Mouse (Mus musculus) embryonic fibroblast, embryonic 13.5 days (primary cell): Measurements from ENCODE around the gene Wasf2. TPM values are rescaled to one million over a fixed set of nuclear protein-coding genes. Genes with fewer than 3 reads are reported as not detected.

Experiments
- H3K27ac ChIP-seq: 2 replicates; pipeline ENCODE4 v1.5.1; 2012; ENCODE audit warnings: low read length, control low read depth, inconsistent platforms; ENCODE audit not compliant: insufficient read depth
- H3K4me1 ChIP-seq: 2 replicates; pipeline ENCODE4 v1.6.1; 2011; ENCODE audit warnings: low read length; ENCODE audit not compliant: control insufficient read depth, insufficient read depth
- H3K4me3 ChIP-seq: 2 replicates; pipeline ENCODE4 v1.5.1; 2011; ENCODE audit warnings: mild to moderate bottlenecking, control low read depth, low read length; ENCODE audit not compliant: insufficient read depth
- CTCF ChIP-seq: IDR thresholded peaks from 2 replicates; pipeline ENCODE4 v1.5.1; 2011; ENCODE audit warnings: mild to moderate bottlenecking, control low read depth, low read length, moderate library complexity, borderline replicate concordance; ENCODE audit not compliant: insufficient read depth
- POLR2A ChIP-seq: IDR thresholded peaks from 2 replicates; pipeline ENCODE4 v1.6.1; 2011; ENCODE audit warnings: low read depth, mild to moderate bottlenecking, control low read depth, low read length, moderate library complexity
- polyA plus RNA-seq: library from polyadenylated mRNA; stranded (reverse); fragments of >200 nt; gene quantifications from 2 replicates; pipeline ENCODE4 v1.2.4, GENCODE M21; 2011; ENCODE audit warnings: low read depth; ENCODE audit not compliant: missing spikeins, insufficient read length

The Wasf2 gene
- polyA plus RNA-seq, 1 experiment, result 107 TPM

- Histone ChIP-seq H3K27ac (peak overlapping the region; percentile 92), H3K4me3 (no peak overlapping the region), H3K4me1 (0 out of 2 replicates have a peak, but pooled peaks cover 5% of the 10 kb centered on the region)
- TF ChIP-seq POLR2A, result no peak
Observed at GRCm38 (mm10) chr4:133109335-133109801, 20.9 kb upstream of the Wasf2 start.

GRCm38 (mm10) chr4:133112175-133112838, 18.0 kb upstream of the Wasf2 start:
- H3K4me3 ChIP-seq, result no peak overlapping the region
- H3K27ac ChIP-seq, result peak overlapping the region; percentile 1; the same call in 1 of the 2 replicates
- TF ChIP-seq POLR2A (no peak), CTCF (no peak)
- H3K4me1 ChIP-seq, result peaks cover 6% of the 10 kb centered on the region; the same call in 1 of the 2 replicates

- H3K4me3 ChIP-seq, result no peak overlapping the region
- no peak overlapping the region for H3K27ac ChIP-seq
- TF ChIP-seq POLR2A (no peak), CTCF (no peak)
- H3K4me1 ChIP-seq, result peaks cover 6% of the 10 kb centered on the region; the same call in 1 of the 2 replicates
Observed at GRCm38 (mm10) chr4:133113351-133113882, 16.9 kb upstream of the Wasf2 start.

GRCm38 (mm10) chr4:133114762-133115161, 15.5 kb upstream of the Wasf2 start:
- TF ChIP-seq POLR2A, result no peak
- TF ChIP-seq CTCF, result no peak
- Histone ChIP-seq H3K4me1 (peaks cover 5% of the 10 kb centered on the region; the same call in 1 of the 2 replicates), H3K27ac (no peak overlapping the region), H3K4me3 (no peak overlapping the region)

GRCm38 (mm10) chr4:133115721-133116429, 14.4 kb upstream of the Wasf2 start:
- Histone ChIP-seq H3K27ac (peak overlapping the region; percentile 31; the same call in 1 of the 2 replicates), H3K4me3 (no peak overlapping the region), H3K4me1 (peaks cover 5% of the 10 kb centered on the region; the same call in 1 of the 2 replicates)
- TF ChIP-seq CTCF, result no peak
- TF ChIP-seq POLR2A, result no peak

GRCm38 (mm10) chr4:133116756-133117470, 13.4 kb upstream of the Wasf2 start:
- TF ChIP-seq POLR2A, result peak; percentile 17
- TF ChIP-seq CTCF, result no peak
- no peak overlapping the region for H3K4me3 ChIP-seq
- H3K4me1 ChIP-seq, result peaks cover 5% of the 10 kb centered on the region; the same call in 1 of the 2 replicates
- peak overlapping the region; percentile 96 for H3K27ac ChIP-seq

- Histone ChIP-seq H3K4me1 (peaks cover 5% of the 10 kb centered on the region; the same call in 1 of the 2 replicates), H3K27ac (peak overlapping the region; percentile 96), H3K4me3 (no peak overlapping the region)
- TF ChIP-seq POLR2A (peak; percentile 68), CTCF (no peak)
Observed at GRCm38 (mm10) chr4:133117556-133118411, 12.5 kb upstream of the Wasf2 start.

GRCm38 (mm10) chr4:133118775-133119375, 11.4 kb upstream of the Wasf2 start:
- H3K4me1 ChIP-seq, result peaks cover 5% of the 10 kb centered on the region; the same call in 1 of the 2 replicates
- TF ChIP-seq CTCF (no peak), POLR2A (peak; percentile 28; the same call in 1 of the 2 replicates)
- no peak overlapping the region for H3K4me3 ChIP-seq
- H3K27ac ChIP-seq, result peak overlapping the region; percentile 44
